Mouse (Mus musculus): ENCODE data around the gene Phkg2. TPM values are rescaled to one million over a fixed set of nuclear protein-coding genes. Genes with fewer than 3 reads are reported as not detected.

The Phkg2 gene
- 22.2 and 39.6 TPM in 2 replicates for polyA plus RNA-seq (2012)

GRCm38 (mm10) chr7:127572895-127573471 is at the start of gene Phkg2:
Phkg2 (plus strand) TSS chr7:127573340.
- no peak for TF ChIP-seq GATA1 (IDR thresholded peaks at IDR 0.05; ENCODE audit: low read length)

DNA sequence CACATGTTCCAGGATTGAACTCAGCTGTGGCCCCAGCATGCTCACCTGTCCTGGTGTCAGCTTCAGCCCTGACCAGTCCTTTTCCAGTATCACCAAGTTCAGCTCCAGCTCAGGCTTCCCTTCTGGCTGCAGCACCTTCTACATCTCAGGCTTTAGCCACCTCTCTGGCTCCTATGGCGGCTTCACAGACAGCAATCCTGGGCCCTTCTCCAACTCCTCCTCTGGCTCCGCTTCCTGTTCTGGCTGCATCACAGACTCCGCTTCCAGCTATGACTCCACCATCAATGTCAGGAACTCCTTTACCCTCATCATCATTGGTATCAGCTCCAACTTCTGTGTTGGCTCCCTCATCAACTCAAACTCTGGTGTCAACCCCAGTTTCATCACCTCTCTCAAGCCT is 31.5 kb upstream of the Phkg2 start:
- no peak for TF ChIP-seq GATA1 (IDR thresholded peaks at IDR 0.05; ENCODE audit: low read length)

DNA sequence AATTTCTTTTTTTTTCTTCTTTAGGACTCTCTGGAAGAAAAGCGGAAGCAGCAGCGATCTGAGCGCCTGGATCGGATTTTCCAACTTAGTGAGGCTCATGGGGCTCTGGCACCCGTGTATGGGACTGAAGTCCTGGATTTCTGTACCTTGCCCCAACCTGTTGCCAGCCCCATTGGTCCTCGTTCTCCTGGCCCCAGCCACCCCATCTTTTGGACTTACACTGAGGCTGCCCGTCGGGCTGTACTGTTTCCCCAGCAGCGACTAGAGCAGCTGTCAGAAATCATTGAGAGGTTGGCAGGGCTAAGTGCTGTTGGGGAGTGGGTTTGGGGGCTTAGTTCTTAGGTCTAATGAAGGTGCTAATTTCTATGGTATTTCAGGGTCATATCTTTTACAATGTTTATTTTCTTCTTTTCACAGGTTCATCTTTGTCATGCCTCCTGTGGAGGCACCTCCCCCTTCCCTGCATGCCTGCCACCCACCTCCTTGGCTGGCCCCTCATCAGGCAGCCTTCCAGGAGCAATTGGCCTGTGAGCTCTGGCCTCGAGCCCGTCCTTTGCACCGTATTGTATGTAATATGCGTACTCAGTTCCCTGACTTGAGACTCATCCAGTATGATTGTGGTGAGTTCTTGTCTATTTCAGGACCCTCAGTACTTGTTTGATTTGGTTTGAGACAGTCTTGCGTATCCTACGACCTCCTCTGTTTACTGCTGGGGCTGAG is 23.9 kb upstream of the Phkg2 start:
- TF ChIP-seq GATA1 (IDR thresholded peaks at IDR 0.05; ENCODE audit: low read length) = no peak

- TF ChIP-seq GATA1 (IDR thresholded peaks at IDR 0.05; ENCODE audit: low read length) = no peak
Measured at GRCm38 (mm10) chr7:127551558-127551957, 21.6 kb upstream of the Phkg2 start.

GRCm38 (mm10) chr7:127560580-127560979 is 12.6 kb upstream of the Phkg2 start:
- TF ChIP-seq GATA1 (IDR thresholded peaks at IDR 0.05; ENCODE audit: low read length) = no peak

- no peak for TF ChIP-seq GATA1 (IDR thresholded peaks at IDR 0.05; ENCODE audit: low read length)
Measured at GRCm38 (mm10) chr7:127561340-127561858, 11.7 kb upstream of the Phkg2 start, which contains the start of gene Tmem265. Tmem265 (plus strand) TSS chr7:127561390.

DNA sequence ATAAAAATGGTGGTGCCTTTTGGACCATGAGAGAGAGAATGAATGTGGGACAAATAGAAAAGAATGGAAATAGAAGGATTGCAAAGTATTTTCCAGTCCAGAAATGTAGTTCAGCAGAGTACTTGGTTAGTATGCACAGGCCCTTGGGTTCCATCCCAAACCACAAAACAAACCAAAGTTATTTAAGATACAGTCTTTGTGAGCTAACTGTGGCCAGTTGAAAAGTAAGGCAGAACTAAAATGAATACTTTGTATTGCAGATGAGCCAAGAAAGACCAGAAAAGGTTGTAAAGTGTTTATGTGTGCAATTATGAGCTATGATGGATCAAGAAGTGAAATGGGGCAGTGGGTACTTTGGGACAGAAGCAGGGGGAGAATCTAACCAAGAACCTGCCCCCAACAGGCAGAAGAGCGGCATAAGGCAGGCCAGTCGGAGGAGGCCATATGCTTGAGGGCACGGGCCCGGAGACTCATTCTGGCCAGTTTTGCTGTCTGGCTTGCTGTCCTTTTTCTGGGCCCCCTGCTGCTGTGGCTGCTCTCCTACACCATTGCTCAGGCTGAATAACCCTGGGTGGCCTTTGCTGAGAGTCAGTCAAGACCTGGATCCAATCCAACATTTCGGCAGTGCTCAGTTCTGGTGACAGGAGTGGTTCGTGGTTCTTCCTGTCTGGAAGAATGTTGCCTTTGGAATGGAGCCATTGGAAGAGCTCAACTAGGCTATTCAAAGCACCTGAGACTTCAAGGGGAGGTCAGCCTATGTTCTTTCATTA is 8.6 kb upstream of the Phkg2 start:
- TF ChIP-seq GATA1 (IDR thresholded peaks at IDR 0.05; ENCODE audit: low read length) = no peak

GRCm38 (mm10) chr7:127573503-127574008 is 416 bp downstream of the Phkg2 start:
- TF ChIP-seq GATA1 (IDR thresholded peaks at IDR 0.05; ENCODE audit: low read length) = no peak

- no peak for TF ChIP-seq GATA1 (IDR thresholded peaks at IDR 0.05; ENCODE audit: low read length)
Measured at GRCm38 (mm10) chr7:127574115-127574514, 975 bp downstream of the Phkg2 start.

- no peak for TF ChIP-seq GATA1 (IDR thresholded peaks at IDR 0.05; ENCODE audit: low read length)
Measured at GRCm38 (mm10) chr7:127583260-127583659, 10.1 kb downstream of the Phkg2 start.

- TF ChIP-seq GATA1 (IDR thresholded peaks at IDR 0.05; ENCODE audit: low read length) = no peak
Measured at GRCm38 (mm10) chr7:127585031-127585430, 11.9 kb downstream of the Phkg2 start.

- no peak for TF ChIP-seq GATA1 (IDR thresholded peaks at IDR 0.05; ENCODE audit: low read length)
Measured at GRCm38 (mm10) chr7:127586149-127586548, 13.0 kb downstream of the Phkg2 start.

DNA sequence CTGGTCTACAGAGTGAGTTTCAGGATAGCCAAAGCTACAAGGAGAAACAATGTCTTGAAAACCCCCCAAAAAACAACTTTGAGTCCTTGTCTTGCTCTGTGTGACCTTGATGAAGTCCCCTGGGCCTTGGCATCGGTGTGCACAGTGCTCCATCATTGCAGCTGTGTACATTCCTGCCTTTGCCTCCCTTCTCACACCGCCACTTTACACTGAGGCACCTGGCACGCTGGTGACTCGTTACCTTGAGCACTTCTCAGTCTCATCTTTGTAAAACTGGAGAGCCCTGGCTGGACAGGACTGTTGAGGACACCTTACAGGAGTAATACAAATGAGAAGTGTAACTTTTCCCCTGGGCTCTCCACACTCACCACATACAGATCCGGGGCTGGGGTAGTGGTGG is 14.1 kb downstream of the Phkg2 start:
- no peak for TF ChIP-seq GATA1 (IDR thresholded peaks at IDR 0.05; ENCODE audit: low read length)

DNA sequence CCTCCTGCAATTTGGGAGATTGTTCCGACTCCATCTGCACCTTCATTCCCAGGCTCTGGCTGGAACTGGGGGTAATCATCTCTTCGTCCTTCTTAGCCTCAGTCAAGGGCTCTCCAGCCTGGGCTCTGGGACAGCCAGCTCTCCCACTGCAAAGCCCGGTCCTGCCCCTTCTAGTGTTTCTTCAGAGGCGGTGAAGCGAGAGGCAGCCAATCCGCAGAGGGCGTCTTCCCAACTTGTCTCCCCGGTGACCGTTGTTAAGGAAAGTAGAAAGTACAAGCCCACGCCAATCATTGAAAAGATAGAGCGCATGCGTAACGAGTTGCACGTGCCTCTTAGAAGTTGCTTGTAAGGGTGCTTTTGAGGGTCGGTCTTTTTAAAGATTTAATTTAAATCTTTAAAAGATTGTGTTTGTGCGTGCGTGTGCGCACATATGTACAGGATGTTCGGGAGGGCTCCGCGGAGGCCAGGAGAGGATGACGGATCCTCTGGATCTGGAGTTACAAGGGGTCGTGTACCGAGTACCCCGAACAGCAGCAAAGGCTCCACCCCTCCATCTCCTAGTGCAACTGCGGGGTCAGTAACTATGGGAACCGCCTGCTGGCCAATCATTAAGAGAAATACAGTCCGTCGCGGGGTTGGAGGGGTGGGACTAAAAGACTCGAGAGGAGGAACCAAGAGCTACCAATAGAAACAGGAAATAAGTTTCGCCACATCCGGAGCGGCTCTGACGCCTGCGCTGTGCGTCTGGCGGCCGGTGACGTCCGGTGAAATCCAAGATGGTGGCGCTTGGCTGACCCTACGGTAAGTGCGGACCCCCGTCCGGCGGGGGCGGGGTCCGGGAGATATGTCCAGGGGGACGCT is 15.1 kb downstream of the Phkg2 start, which contains the start of the genes Ccdc189 and Rnf40:
Gene Ccdc189 (minus strand): TSS at position 585 of the 861 bp plus-strand sequence.
Gene Rnf40 (plus strand): TSS at position 757 of the 861 bp plus-strand sequence.
- no peak for TF ChIP-seq GATA1 (IDR thresholded peaks at IDR 0.05; ENCODE audit: low read length)

GRCm38 (mm10) chr7:127588901-127589300 is 15.8 kb downstream of the Phkg2 start:
- TF ChIP-seq GATA1 (IDR thresholded peaks at IDR 0.05; ENCODE audit: low read length) = no peak
